Comparison of ENCODE assay signal across 11 mouse cellular contexts in genomic region chr10:76978042-76978441, GRCm38 (mm10). TPM values are rescaled to one million over a fixed set of nuclear protein-coding genes. Genes with fewer than 3 reads are reported as not detected.
A peak's percentile ranks its signal among the peaks of the same experiment; 100 is the strongest.
DNase-seq lines count a peak whose midpoint lies in the region; ATAC-seq and TF ChIP-seq lines count a peak whose summit lies in the region.
"Had no signal": no experiment of that assay in that cellular context is flagged by ENCODE, and none has a peak within 500 bp of the region (broad histone marks: within the 10 kb centered on the region; RNA-seq: fewer than 3 reads in every experiment).

No protein-coding gene starts in this region.

- no peak overlapping the region for H3K4me3 ChIP-seq in lung, adult 2 months (replicated peaks; ENCODE audit: extremely low read depth, low read depth, low read length)
- no peak overlapping the region for H3K4me3 ChIP-seq in midbrain, postnatal 0 days (ENCODE audit: low read depth, low read length)

- DNase-seq in adrenal gland, adult 2 months, result peak; percentile 19
- DNase-seq in adrenal gland, adult 8-10 months, result no peak
- peak; percentile 46 for DNase-seq in lung, postnatal 14 days
- DNase-seq in lung, adult 2 months, result no peak
- peak; percentile 75 for DNase-seq in embryo, embryonic 11 days
- DNase-seq in thymus, postnatal 25 days, result peak; percentile 57
- no peak for DNase-seq in right cerebral cortex, postnatal 14 days
- no peak for DNase-seq in midbrain, postnatal 0 days (ENCODE audit: low spot score)
- DNase-seq: B cell, adult 2 months; gastrocnemius, postnatal 10 days; layer of hippocampus, adult 9-11 months had no signal

- H3K9ac ChIP-seq in midbrain, postnatal 0 days (replicated peaks; ENCODE audit: low read length, poor library complexity, severe bottlenecking), result no peak overlapping the region

- WGBS in lung, adult 2 months, result 22% methylated on average over 2 of the region's 2 CpGs
- 49% methylated on average over 2 of the region's 2 CpGs for WGBS in midbrain, postnatal 0 days

- ATAC-seq in midbrain, postnatal 0 days (ENCODE audit: low FRiP score), result no peak

- TF ChIP-seq CTCF in lung, adult 2 months (IDR thresholded peaks at IDR 0.05; ENCODE audit: insufficient read depth, low read length), result no peak
- no peak for TF ChIP-seq CTCF in midbrain, postnatal 0 days (IDR thresholded peaks at IDR 0.05)

- H3K4me2 ChIP-seq in midbrain, postnatal 0 days (ENCODE audit: low read depth, low read length, poor library complexity, severe bottlenecking), result no peak overlapping the region

- no peak overlapping the region for H3K27ac ChIP-seq in midbrain, postnatal 0 days (ENCODE audit: low read depth, low read length)

- no peaks in the 10 kb centered on the region for H3K36me3 ChIP-seq in midbrain, postnatal 0 days (ENCODE audit: insufficient read depth, low read length)

- no peaks in the 10 kb centered on the region for H3K27me3 ChIP-seq in midbrain, postnatal 0 days (ENCODE audit: insufficient read depth, low read length)

- H3K4me1 ChIP-seq in lung, adult 2 months (ENCODE audit: control insufficient read depth, insufficient read depth, low read length), result no peaks in the 10 kb centered on the region
- H3K4me1 ChIP-seq in midbrain, postnatal 0 days (ENCODE audit: insufficient read depth, low read length), result 0 out of 2 replicates have a peak, but pooled peaks cover under 1% of the 10 kb centered on the region

- 0 out of 2 replicates have a peak, but pooled peaks cover 2% of the 10 kb centered on the region for H3K9me3 ChIP-seq in midbrain, postnatal 0 days (ENCODE audit: low read length)

- no peak for TF ChIP-seq POLR2A in lung, adult 2 months (IDR thresholded peaks at IDR 0.05; ENCODE audit: borderline replicate concordance, extremely low read depth, low read depth, low read length)

RNA-seq across cellular contexts. Expression of gene Pcbp3, which starts 16.4 kb away (rescaled TPM):
- 10 to 100 TPM; 30.2 to 40.3 TPM for total RNA-seq in adrenal gland, adult 2 months (2021)
- polyA plus RNA-seq in adrenal gland, adult 2 months (2012; rRNA removed), result 22.9 and 25.6 TPM in 2 replicates
- 10 to 100 TPM; 31.7 to 46.9 (median 35.9) TPM for total RNA-seq in adrenal gland, adult 8-10 months (2022)
- polyA plus RNA-seq in lung, adult 2 months (2012; rRNA removed), result 25.5 and 27.2 TPM in 2 replicates
- 50.0 and 52.4 TPM in 2 replicates for total RNA-seq in midbrain, postnatal 0 days (2014; rRNA removed)
- polyA plus RNA-seq in midbrain, postnatal 0 days (2015; fragmentation: Nextera tagmentation; extraction: Ambion mirVana), result 74.4 and 76.3 TPM in 2 replicates

RNA-seq across cellular contexts. Expression of gene Slc19a1, which starts 54.0 kb away (rescaled TPM):
- total RNA-seq in adrenal gland, adult 2 months (2021), result 10 to 100 TPM; 17.4 to 24.1 TPM
- polyA plus RNA-seq in adrenal gland, adult 2 months (2012; rRNA removed), result 103 and 105 TPM in 2 replicates
- total RNA-seq in adrenal gland, adult 8-10 months (2022), result 10 to 100 TPM; 15.9 to 21.1 (median 18.1) TPM
- polyA plus RNA-seq in lung, adult 2 months (2012; rRNA removed), result 26.4 and 26.7 TPM in 2 replicates
- total RNA-seq in midbrain, postnatal 0 days (2014; rRNA removed), result 38.1 and 47.0 TPM in 2 replicates
- 44.1 and 44.9 TPM in 2 replicates for polyA plus RNA-seq in midbrain, postnatal 0 days (2015; fragmentation: Nextera tagmentation; extraction: Ambion mirVana)

Comparison
In these comparisons a context has a peak if more than half of its experiments do, and no peak if none do; other contexts are left out.
1. DNase-seq: peak in adrenal gland, adult 2 months (single experiment), lung, postnatal 14 days (single experiment), embryo, embryonic 11 days (single experiment) and thymus, postnatal 25 days (single experiment); none in adrenal gland, adult 8-10 months (single experiment), lung, adult 2 months (single experiment), right cerebral cortex, postnatal 14 days (single experiment) and midbrain, postnatal 0 days (single experiment).